Mouse (Mus musculus) testis, adult 2 months (tissue): ENCODE measurements at regions not wholly inside any gene's neighbourhood (a gene's known extent, or its start where the extent isn't known, plus 50 kb on each side); places are given as distances from the start of the nearest gene placed in this dataset.

Source experiments
- CTCF ChIP-seq: fragments of 200-500 bp; IDR thresholded peaks from 2 replicates; pipeline ENCODE4 v1.5.1; 2012; ENCODE audit warnings: low read depth, mild to moderate bottlenecking, inconsistent platforms, low read length, moderate library complexity; ENCODE audit not compliant: control insufficient read depth, insufficient read depth, insufficient replicate concordance
- POLR2A ChIP-seq: fragments of 200-500 bp; IDR thresholded peaks from 2 replicates; pipeline ENCODE4 v1.6.1; 2012; ENCODE audit warnings: low read depth, mild to moderate bottlenecking, inconsistent platforms, low read length, moderate library complexity; ENCODE audit not compliant: control insufficient read depth

GRCm38 (mm10) chr7:73138861-73139493 lies 236.3 kb upstream of the Rgma start:
- TF ChIP-seq CTCF = no peak
- no peak for TF ChIP-seq POLR2A
